Mouse (Mus musculus): ENCODE data around the gene Slfn1. TPM values are rescaled to one million over a fixed set of nuclear protein-coding genes. Genes with fewer than 3 reads are reported as not detected.
"Not testable (repeated sequence)": the region's sequence is repeated elsewhere in the genome, so short reads cannot be mapped to it uniquely, and the experiment has no call there.

Gene Slfn1
- polyA plus RNA-seq, 1 experiment = not detected

- TF ChIP-seq CTCF (IDR thresholded peaks at IDR 0.05; ENCODE audit: control insufficient read depth, insufficient read depth, insufficient read length) (no peak), FOSL1 (IDR thresholded peaks at IDR 0.05; ENCODE audit: insufficient read depth, low read length, poor library complexity, severe bottlenecking) (no peak), MYOG (IDR thresholded peaks at IDR 0.05; ENCODE audit: control insufficient read depth, extremely low read depth, insufficient read length) (no peak), MYOD1 (IDR thresholded peaks at IDR 0.05; ENCODE audit: control insufficient read depth, insufficient read length, low read depth) (no peak), MAX (IDR thresholded peaks at IDR 0.05) (no peak), USF1 (IDR thresholded peaks at IDR 0.05; ENCODE audit: low read depth) (no peak), CEBPB (IDR thresholded peaks at IDR 0.05; ENCODE audit: low read depth) (no peak)
- Histone ChIP-seq H3K4me3 (ENCODE audit: insufficient read depth, poor library complexity, severe bottlenecking) (no peak overlapping the region), H3K36me3 (ENCODE audit: control insufficient read depth, insufficient read depth) (no peaks in the 10 kb centered on the region), H3K27me3 (ENCODE audit: control insufficient read depth, insufficient read depth, insufficient read length) (peaks cover 14% of the 10 kb centered on the region), H3K79me3 (ENCODE audit: low read depth) (no peaks in the 10 kb centered on the region), H3K79me2 (ENCODE audit: control insufficient read depth, insufficient read depth) (no peaks in the 10 kb centered on the region), H3ac (ENCODE audit: control insufficient read depth, insufficient read length, low read depth) (no peak overlapping the region)
Measured at GRCm38 (mm10) chr11:83118056-83118455, 1.4 kb downstream of the Slfn1 start.

GRCm38 (mm10) chr11:83121131-83121685 lies 4.6 kb downstream of the Slfn1 start:
- TF ChIP-seq CEBPB (IDR thresholded peaks at IDR 0.05; ENCODE audit: low read depth) = no peak
- no peak for TF ChIP-seq MAX (IDR thresholded peaks at IDR 0.05)
- no peak for TF ChIP-seq USF1 (IDR thresholded peaks at IDR 0.05; ENCODE audit: low read depth)
- no peak overlapping the region for H3K4me3 ChIP-seq (ENCODE audit: insufficient read depth, poor library complexity, severe bottlenecking)
- peaks cover 17% of the 10 kb centered on the region for H3K27me3 ChIP-seq (ENCODE audit: control insufficient read depth, insufficient read depth, insufficient read length)
- no peaks in the 10 kb centered on the region for H3K79me3 ChIP-seq (ENCODE audit: low read depth)
- H3K79me2 ChIP-seq (ENCODE audit: control insufficient read depth, insufficient read depth) = no peaks in the 10 kb centered on the region
- no peak overlapping the region for H3ac ChIP-seq (ENCODE audit: control insufficient read depth, insufficient read length, low read depth)
- H3K36me3 ChIP-seq (ENCODE audit: control insufficient read depth, insufficient read depth) = no peaks in the 10 kb centered on the region

GRCm38 (mm10) chr11:83123198-83123597 lies 6.5 kb downstream of the Slfn1 start:
- H3K79me2 ChIP-seq (ENCODE audit: control insufficient read depth, insufficient read depth) = no peaks in the 10 kb centered on the region
- no peaks in the 10 kb centered on the region for H3K36me3 ChIP-seq (ENCODE audit: control insufficient read depth, insufficient read depth)
- no peak for TF ChIP-seq MAX (IDR thresholded peaks at IDR 0.05)
- no peak for TF ChIP-seq MYOD1 (IDR thresholded peaks at IDR 0.05; ENCODE audit: control insufficient read depth, insufficient read length, low read depth)
- no peak for TF ChIP-seq MYOG (IDR thresholded peaks at IDR 0.05; ENCODE audit: control insufficient read depth, extremely low read depth, insufficient read length)
- TF ChIP-seq CTCF (IDR thresholded peaks at IDR 0.05; ENCODE audit: control insufficient read depth, insufficient read depth, insufficient read length) = no peak
- TF ChIP-seq USF1 (IDR thresholded peaks at IDR 0.05; ENCODE audit: low read depth) = no peak
- TF ChIP-seq FOSL1 (IDR thresholded peaks at IDR 0.05; ENCODE audit: insufficient read depth, low read length, poor library complexity, severe bottlenecking) = no peak
- TF ChIP-seq CEBPB (IDR thresholded peaks at IDR 0.05; ENCODE audit: low read depth) = no peak
- no peaks in the 10 kb centered on the region for H3K79me3 ChIP-seq (ENCODE audit: low read depth)
- H3ac ChIP-seq (ENCODE audit: control insufficient read depth, insufficient read length, low read depth) = no peak overlapping the region
- no peak overlapping the region for H3K4me3 ChIP-seq (ENCODE audit: insufficient read depth, poor library complexity, severe bottlenecking)
- H3K27me3 ChIP-seq (ENCODE audit: control insufficient read depth, insufficient read depth, insufficient read length) = peaks cover 10% of the 10 kb centered on the region

- H3K27me3 ChIP-seq (ENCODE audit: control insufficient read depth, insufficient read depth, insufficient read length) = peaks cover 10% of the 10 kb centered on the region
- H3K79me2 ChIP-seq (ENCODE audit: control insufficient read depth, insufficient read depth) = no peaks in the 10 kb centered on the region
- no peak overlapping the region for H3ac ChIP-seq (ENCODE audit: control insufficient read depth, insufficient read length, low read depth)
- no peak overlapping the region for H3K4me3 ChIP-seq (ENCODE audit: insufficient read depth, poor library complexity, severe bottlenecking)
- TF ChIP-seq CTCF (IDR thresholded peaks at IDR 0.05; ENCODE audit: control insufficient read depth, insufficient read depth, insufficient read length) (no peak), CEBPB (IDR thresholded peaks at IDR 0.05; ENCODE audit: low read depth) (no peak), FOSL1 (IDR thresholded peaks at IDR 0.05; ENCODE audit: insufficient read depth, low read length, poor library complexity, severe bottlenecking) (no peak)
- no peaks in the 10 kb centered on the region for H3K79me3 ChIP-seq (ENCODE audit: low read depth)
- no peaks in the 10 kb centered on the region for H3K36me3 ChIP-seq (ENCODE audit: control insufficient read depth, insufficient read depth)
Measured at GRCm38 (mm10) chr11:83124906-83125305, 8.3 kb downstream of the Slfn1 start.

GRCm38 (mm10) chr11:83125633-83126032 lies 9.0 kb downstream of the Slfn1 start:
- H3K27me3 ChIP-seq (ENCODE audit: control insufficient read depth, insufficient read depth, insufficient read length); H3K79me2 ChIP-seq (ENCODE audit: control insufficient read depth, insufficient read depth); H3K4me3 ChIP-seq (ENCODE audit: insufficient read depth, poor library complexity, severe bottlenecking); H3K36me3 ChIP-seq (ENCODE audit: control insufficient read depth, insufficient read depth); H3K79me3 ChIP-seq (ENCODE audit: low read depth); H3ac ChIP-seq (ENCODE audit: control insufficient read depth, insufficient read length, low read depth): not testable (repeated sequence)

- not testable (repeated sequence) for H3K79me2 ChIP-seq (ENCODE audit: control insufficient read depth, insufficient read depth); H3K79me3 ChIP-seq (ENCODE audit: low read depth)
Measured at GRCm38 (mm10) chr11:83137253-83137652, 20.6 kb downstream of the Slfn1 start.

GRCm38 (mm10) chr11:83148939-83149338 lies 32.3 kb downstream of the Slfn1 start:
- H3K27me3 ChIP-seq (ENCODE audit: control insufficient read depth, insufficient read depth, insufficient read length); H3K79me2 ChIP-seq (ENCODE audit: control insufficient read depth, insufficient read depth); H3ac ChIP-seq (ENCODE audit: control insufficient read depth, insufficient read length, low read depth); H3K36me3 ChIP-seq (ENCODE audit: control insufficient read depth, insufficient read depth); H3K79me3 ChIP-seq (ENCODE audit: low read depth); H3K4me3 ChIP-seq (ENCODE audit: insufficient read depth, poor library complexity, severe bottlenecking): not testable (repeated sequence)

More at GRCm38 (mm10) chr11:83137253-83137652, 20.6 kb downstream of the Slfn1 start:
- not testable (repeated sequence) for H3K27me3 ChIP-seq (ENCODE audit: control insufficient read depth, insufficient read depth, insufficient read length); H3ac ChIP-seq (ENCODE audit: control insufficient read depth, insufficient read length, low read depth); H3K36me3 ChIP-seq (ENCODE audit: control insufficient read depth, insufficient read depth); H3K4me3 ChIP-seq (ENCODE audit: insufficient read depth, poor library complexity, severe bottlenecking)

Other genes starting within 250 kb of the Slfn1 start
- 2.8 TPM for gene Rffl, start 245.6 kb upstream of the Slfn1 start, polyA plus RNA-seq (2012; fragmentation: generic; extraction: Trizol)
- 13.4 TPM for gene Rad51d, start 226.2 kb upstream of the Slfn1 start, polyA plus RNA-seq (2012; fragmentation: generic; extraction: Trizol)
- 0.08 TPM for gene Fndc8, start 224.7 kb upstream of the Slfn1 start, polyA plus RNA-seq (2012; fragmentation: generic; extraction: Trizol)
- gene Nle1, start 208.4 kb upstream of the Slfn1 start, polyA plus RNA-seq (2012; fragmentation: generic; extraction: Trizol) = 46.5 TPM
- 0.15 TPM for gene Unc45b, start 206.3 kb upstream of the Slfn1 start, polyA plus RNA-seq (2012; fragmentation: generic; extraction: Trizol)
- gene Slfn5, start 165.5 kb upstream of the Slfn1 start, polyA plus RNA-seq (2012; fragmentation: generic; extraction: Trizol) = 0.13 TPM
- 0.94 TPM for gene Slfn9, start 125.0 kb upstream of the Slfn1 start, polyA plus RNA-seq (2012; fragmentation: generic; extraction: Trizol)
- not detected for gene Slfn8, start 96.0 kb upstream of the Slfn1 start, polyA plus RNA-seq (2012; fragmentation: generic; extraction: Trizol)
- gene Slfn2, start 51.7 kb upstream of the Slfn1 start, polyA plus RNA-seq (2012; fragmentation: generic; extraction: Trizol) = 0.27 TPM
- gene Slfn4, start 58.3 kb downstream of the Slfn1 start, polyA plus RNA-seq (2012; fragmentation: generic; extraction: Trizol) = not detected
- gene Slfn3, start 74.5 kb downstream of the Slfn1 start, polyA plus RNA-seq (2012; fragmentation: generic; extraction: Trizol) = 2.0 TPM
- not detected for gene Slfn14, start 169.9 kb downstream of the Slfn1 start, polyA plus RNA-seq (2012; fragmentation: generic; extraction: Trizol)
- 47.9 TPM for gene Ap2b1, start 182.2 kb downstream of the Slfn1 start, polyA plus RNA-seq (2012; fragmentation: generic; extraction: Trizol)
- 6.1 TPM for gene Pex12, start 185.7 kb downstream of the Slfn1 start, polyA plus RNA-seq (2012; fragmentation: generic; extraction: Trizol)